Mouse (Mus musculus): ENCODE measurements at regions not wholly inside any gene's neighbourhood (a gene's known extent, or its start where the extent isn't known, plus 50 kb on each side); places are given as distances from the start of the nearest gene placed in this dataset.

DNA sequence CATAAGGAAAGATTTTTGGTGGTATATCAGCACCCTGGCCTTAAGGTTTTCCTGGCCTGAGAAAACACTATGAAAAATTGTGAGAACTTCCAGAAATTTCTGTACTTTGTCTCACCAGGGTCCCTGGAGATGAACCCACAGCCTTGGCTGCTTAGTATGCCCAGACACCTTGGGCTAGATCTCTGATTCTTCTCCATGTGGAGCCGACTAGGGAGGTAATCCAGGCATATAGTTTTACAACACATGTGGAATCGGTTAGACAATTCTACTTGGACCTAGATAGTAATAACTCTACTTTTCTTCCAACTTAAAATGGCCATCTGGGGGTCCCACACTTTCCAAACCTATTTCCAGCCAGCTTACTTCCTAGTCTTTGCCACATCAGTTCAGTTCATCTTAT, 460.5 kb downstream of the Adgrl2 start:
- Histone ChIP-seq H3K27ac (replicated peaks; ENCODE audit: low read depth, low read length) (no peak overlapping the region), H3K4me1 (ENCODE audit: control insufficient read depth, insufficient read depth, low read length) (no peaks in the 10 kb centered on the region), H3K4me2 (ENCODE audit: low read depth, severe bottlenecking) (no peak overlapping the region), H3K9ac (ENCODE audit: low read length) (no peak overlapping the region), H3K4me3 (ENCODE audit: low read depth, low read length) (no peak overlapping the region), H3K9me3 (ENCODE audit: control insufficient read depth, low read length) (no peaks in the 10 kb centered on the region), H3K27me3 (ENCODE audit: control insufficient read depth, insufficient read depth, low read length) (no peaks in the 10 kb centered on the region), H3K36me3 (ENCODE audit: control insufficient read depth, insufficient read depth, low read length) (no peaks in the 10 kb centered on the region)
- 68% methylated on average over 2 of the region's 2 CpGs for WGBS
- no peak for ATAC-seq (ENCODE audit: insufficient number of reproducible peaks, low FRiP score, low TSS enrichment, low read depth)
- DNase-seq (ENCODE audit: low spot score) = no peak

DNA sequence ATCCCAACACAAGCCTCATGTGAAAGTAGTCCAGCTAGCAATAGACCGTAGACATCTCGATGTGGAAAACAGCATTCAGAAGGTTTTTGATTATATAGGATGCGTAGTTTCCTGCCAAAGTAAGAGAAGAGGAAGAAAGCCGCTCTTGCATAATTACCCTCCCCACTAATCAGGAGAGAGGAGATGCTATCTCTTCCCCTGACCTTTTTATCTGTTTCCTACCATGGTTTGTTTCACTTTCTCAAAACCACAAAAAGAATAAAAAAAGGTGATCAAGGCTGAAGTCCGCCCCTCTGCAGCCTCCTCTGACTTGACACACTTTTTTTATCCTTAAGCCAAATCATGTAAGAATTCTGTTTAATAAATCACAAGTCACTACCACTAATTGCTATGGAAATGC, 480.0 kb downstream of the Adgrl2 start:
- Histone ChIP-seq H3K36me3 (ENCODE audit: control insufficient read depth, insufficient read depth, low read length) (no peaks in the 10 kb centered on the region), H3K27ac (replicated peaks; ENCODE audit: low read depth, low read length) (no peak overlapping the region), H3K4me2 (ENCODE audit: low read depth, severe bottlenecking) (no peak overlapping the region), H3K4me1 (ENCODE audit: control insufficient read depth, insufficient read depth, low read length) (no peaks in the 10 kb centered on the region), H3K9me3 (ENCODE audit: control insufficient read depth, low read length) (no peaks in the 10 kb centered on the region), H3K27me3 (ENCODE audit: control insufficient read depth, insufficient read depth, low read length) (no peaks in the 10 kb centered on the region), H3K4me3 (ENCODE audit: low read depth, low read length) (no peak overlapping the region), H3K9ac (ENCODE audit: low read length) (no peak overlapping the region)
- 85% methylated on average over 5 of the region's 5 CpGs for WGBS
- ATAC-seq (ENCODE audit: insufficient number of reproducible peaks, low FRiP score, low TSS enrichment, low read depth) (no peak), DNase-seq (ENCODE audit: low spot score) (no peak)

DNA sequence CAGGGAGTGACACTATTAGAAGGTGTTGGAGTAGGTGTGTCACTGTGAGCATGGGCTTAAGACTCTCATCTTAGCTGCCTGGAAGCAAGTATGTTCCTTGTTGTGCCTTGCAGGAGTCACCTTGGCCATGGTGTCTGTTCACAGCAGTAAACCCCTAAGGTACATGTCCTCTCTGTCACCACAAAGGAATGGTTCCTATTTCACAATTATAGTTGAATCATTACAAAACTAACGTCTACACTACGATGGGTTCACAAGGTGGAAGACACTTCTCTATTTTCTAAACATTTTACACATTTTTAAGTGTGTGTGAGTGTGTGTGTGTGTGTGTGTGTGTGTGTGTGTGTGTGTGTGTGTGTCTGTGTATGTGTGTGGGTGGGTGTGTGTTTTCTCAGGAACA, 485.4 kb downstream of the Adgrl2 start:
- no peak for ATAC-seq (ENCODE audit: insufficient number of reproducible peaks, low FRiP score, low TSS enrichment, low read depth)
- DNase-seq (ENCODE audit: low spot score) = no peak
- H3K4me3 ChIP-seq (ENCODE audit: low read depth, low read length) = no peak overlapping the region
- no peaks in the 10 kb centered on the region for H3K4me1 ChIP-seq (ENCODE audit: control insufficient read depth, insufficient read depth, low read length)
- no peaks in the 10 kb centered on the region for H3K9me3 ChIP-seq (ENCODE audit: control insufficient read depth, low read length)
- no peak overlapping the region for H3K27ac ChIP-seq (replicated peaks; ENCODE audit: low read depth, low read length)
- H3K4me2 ChIP-seq (ENCODE audit: low read depth, severe bottlenecking) = no peak overlapping the region
- no peaks in the 10 kb centered on the region for H3K36me3 ChIP-seq (ENCODE audit: control insufficient read depth, insufficient read depth, low read length)
- no peaks in the 10 kb centered on the region for H3K27me3 ChIP-seq (ENCODE audit: control insufficient read depth, insufficient read depth, low read length)
- 85% methylated on average over 2 of the region's 2 CpGs for WGBS
- H3K9ac ChIP-seq (ENCODE audit: low read length) = no peak overlapping the region

DNA sequence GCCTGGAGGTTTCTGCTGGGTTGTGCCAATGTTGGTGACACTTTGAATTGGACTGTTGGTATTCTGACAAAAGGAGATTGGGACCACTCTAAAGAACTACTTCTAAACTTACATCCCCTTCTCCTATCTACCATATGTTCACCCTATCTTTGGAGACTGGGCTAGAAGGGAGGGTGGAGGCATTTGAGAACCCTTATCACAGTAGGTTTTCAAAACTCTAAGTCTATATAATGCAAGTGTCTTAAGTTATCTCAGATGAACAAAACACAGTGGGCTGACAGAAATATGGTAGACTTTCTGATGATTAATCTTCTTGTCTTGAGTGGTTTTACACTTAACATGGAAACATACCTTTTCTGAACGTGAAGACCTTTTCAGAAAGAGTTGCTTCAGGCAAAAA, 486.9 kb downstream of the Adgrl2 start:
- H3K27me3 ChIP-seq (ENCODE audit: control insufficient read depth, insufficient read depth, low read length) = no peaks in the 10 kb centered on the region
- no peaks in the 10 kb centered on the region for H3K36me3 ChIP-seq (ENCODE audit: control insufficient read depth, insufficient read depth, low read length)
- H3K4me3 ChIP-seq (ENCODE audit: low read depth, low read length) = no peak overlapping the region
- ATAC-seq (ENCODE audit: insufficient number of reproducible peaks, low FRiP score, low TSS enrichment, low read depth) (no peak), DNase-seq (ENCODE audit: low spot score) (no peak)
- H3K4me2 ChIP-seq (ENCODE audit: low read depth, severe bottlenecking) = no peak overlapping the region
- 72% methylated on average over 1 of the region's 1 CpGs for WGBS
- H3K9ac ChIP-seq (ENCODE audit: low read length) = no peak overlapping the region
- H3K4me1 ChIP-seq (ENCODE audit: control insufficient read depth, insufficient read depth, low read length) = no peaks in the 10 kb centered on the region
- no peaks in the 10 kb centered on the region for H3K9me3 ChIP-seq (ENCODE audit: control insufficient read depth, low read length)
- H3K27ac ChIP-seq (replicated peaks; ENCODE audit: low read depth, low read length) = no peak overlapping the region

DNA sequence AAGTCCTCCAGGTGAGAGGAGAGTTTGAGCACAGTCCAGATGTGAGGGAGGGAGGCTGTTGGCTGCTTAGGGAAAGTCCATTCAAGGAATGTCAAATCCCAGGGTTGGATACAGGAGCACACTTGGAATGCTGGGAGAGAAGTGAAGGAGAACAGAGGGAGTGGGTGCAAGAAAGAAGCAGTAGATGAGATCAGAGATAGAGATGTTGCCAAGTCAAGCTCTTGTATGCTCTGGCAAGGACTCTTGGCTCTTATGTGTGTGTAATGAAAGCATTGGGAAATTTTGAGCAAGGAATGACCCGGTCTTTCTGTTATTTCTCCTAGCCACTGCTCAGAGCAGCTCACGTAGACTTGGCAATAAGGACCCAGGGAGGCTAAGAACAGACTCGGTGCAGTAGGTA, 488.6 kb downstream of the Adgrl2 start:
- Histone ChIP-seq H3K4me2 (ENCODE audit: low read depth, severe bottlenecking) (no peak overlapping the region), H3K9me3 (ENCODE audit: control insufficient read depth, low read length) (no peaks in the 10 kb centered on the region), H3K4me1 (ENCODE audit: control insufficient read depth, insufficient read depth, low read length) (no peaks in the 10 kb centered on the region), H3K4me3 (ENCODE audit: low read depth, low read length) (no peak overlapping the region), H3K27ac (replicated peaks; ENCODE audit: low read depth, low read length) (no peak overlapping the region), H3K36me3 (ENCODE audit: control insufficient read depth, insufficient read depth, low read length) (no peaks in the 10 kb centered on the region), H3K27me3 (ENCODE audit: control insufficient read depth, insufficient read depth, low read length) (no peaks in the 10 kb centered on the region), H3K9ac (ENCODE audit: low read length) (no peak overlapping the region)
- DNase-seq (ENCODE audit: low spot score) = no peak
- no peak for ATAC-seq (ENCODE audit: insufficient number of reproducible peaks, low FRiP score, low TSS enrichment, low read depth)
- 95% methylated on average over 3 of the region's 3 CpGs for WGBS

DNA sequence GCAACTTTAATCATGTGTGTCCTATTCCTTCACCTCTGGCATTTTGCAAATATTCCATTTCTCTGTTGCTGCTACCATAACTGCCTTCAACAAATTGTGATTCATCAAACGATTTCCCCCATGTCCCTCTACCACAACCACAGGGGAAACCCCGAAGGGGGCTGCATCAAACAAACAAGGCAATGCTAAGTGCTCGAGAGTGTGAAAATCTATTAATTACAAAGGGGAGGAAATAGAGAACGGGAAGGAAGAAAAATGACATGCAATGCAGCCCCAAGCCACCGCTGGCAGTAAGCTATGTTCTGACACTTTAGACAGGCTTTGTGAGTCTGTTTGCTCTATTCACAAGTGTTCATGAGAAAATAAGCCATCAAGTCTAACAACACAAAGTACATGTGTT, 493.7 kb downstream of the Adgrl2 start:
- no peak overlapping the region for H3K27ac ChIP-seq (replicated peaks; ENCODE audit: low read depth, low read length)
- no peak overlapping the region for H3K9ac ChIP-seq (ENCODE audit: low read length)
- H3K9me3 ChIP-seq (ENCODE audit: control insufficient read depth, low read length) = no peaks in the 10 kb centered on the region
- H3K36me3 ChIP-seq (ENCODE audit: control insufficient read depth, insufficient read depth, low read length) = no peaks in the 10 kb centered on the region
- no peak overlapping the region for H3K4me2 ChIP-seq (ENCODE audit: low read depth, severe bottlenecking)
- DNase-seq (ENCODE audit: low spot score) = no peak
- no peaks in the 10 kb centered on the region for H3K4me1 ChIP-seq (ENCODE audit: control insufficient read depth, insufficient read depth, low read length)
- no peak for ATAC-seq (ENCODE audit: insufficient number of reproducible peaks, low FRiP score, low TSS enrichment, low read depth)
- WGBS = 67% methylated on average over 5 of the region's 5 CpGs
- no peak overlapping the region for H3K4me3 ChIP-seq (ENCODE audit: low read depth, low read length)
- no peaks in the 10 kb centered on the region for H3K27me3 ChIP-seq (ENCODE audit: control insufficient read depth, insufficient read depth, low read length)

GRCm38 (mm10) chr3:148491287-148491686, 499.1 kb downstream of the Adgrl2 start:
- ATAC-seq (ENCODE audit: insufficient number of reproducible peaks, low FRiP score, low TSS enrichment, low read depth) (no peak), DNase-seq (ENCODE audit: low spot score) (no peak)
- no peak overlapping the region for H3K9ac ChIP-seq (ENCODE audit: low read length)
- H3K27ac ChIP-seq (replicated peaks; ENCODE audit: low read depth, low read length) = no peak overlapping the region
- WGBS = 91% methylated on average over 3 of the region's 3 CpGs
- no peaks in the 10 kb centered on the region for H3K4me1 ChIP-seq (ENCODE audit: control insufficient read depth, insufficient read depth, low read length)
- H3K36me3 ChIP-seq (ENCODE audit: control insufficient read depth, insufficient read depth, low read length) = no peaks in the 10 kb centered on the region
- H3K4me3 ChIP-seq (ENCODE audit: low read depth, low read length) = no peak overlapping the region
- H3K27me3 ChIP-seq (ENCODE audit: control insufficient read depth, insufficient read depth, low read length) = no peaks in the 10 kb centered on the region
- no peaks in the 10 kb centered on the region for H3K9me3 ChIP-seq (ENCODE audit: control insufficient read depth, low read length)
- H3K4me2 ChIP-seq (ENCODE audit: low read depth, severe bottlenecking) = no peak overlapping the region

DNA sequence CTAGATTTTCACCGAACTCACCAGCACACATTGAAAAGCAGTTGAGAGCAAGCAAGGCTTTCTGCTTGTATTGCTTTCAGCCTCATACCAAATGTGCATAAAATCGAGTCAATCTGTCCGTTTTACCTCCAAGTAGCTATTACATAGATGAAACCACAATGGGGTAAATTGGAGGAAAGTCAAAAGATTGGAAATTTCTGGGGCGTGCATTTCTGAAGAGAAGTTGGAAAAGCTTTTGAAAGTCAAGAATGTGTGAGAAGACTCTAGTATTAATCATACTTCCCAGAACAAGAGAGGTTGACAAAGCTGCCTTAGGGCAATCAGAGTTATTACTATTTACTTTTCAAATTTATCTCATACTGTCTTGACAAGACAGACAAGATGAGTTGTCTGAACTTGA, 501.2 kb downstream of the Adgrl2 start:
- Histone ChIP-seq H3K4me2 (ENCODE audit: low read depth, severe bottlenecking) (no peak overlapping the region), H3K4me3 (ENCODE audit: low read depth, low read length) (no peak overlapping the region), H3K36me3 (ENCODE audit: control insufficient read depth, insufficient read depth, low read length) (no peaks in the 10 kb centered on the region), H3K27me3 (ENCODE audit: control insufficient read depth, insufficient read depth, low read length) (no peaks in the 10 kb centered on the region), H3K9ac (ENCODE audit: low read length) (no peak overlapping the region), H3K27ac (replicated peaks; ENCODE audit: low read depth, low read length) (no peak overlapping the region), H3K4me1 (ENCODE audit: control insufficient read depth, insufficient read depth, low read length) (no peaks in the 10 kb centered on the region), H3K9me3 (ENCODE audit: control insufficient read depth, low read length) (no peaks in the 10 kb centered on the region)
- ATAC-seq (ENCODE audit: insufficient number of reproducible peaks, low FRiP score, low TSS enrichment, low read depth) (no peak), DNase-seq (ENCODE audit: low spot score) (no peak)
- WGBS = 87% methylated on average over 4 of the region's 4 CpGs

- H3K36me3 ChIP-seq (ENCODE audit: control insufficient read depth, insufficient read depth, low read length) = no peaks in the 10 kb centered on the region
- no peak overlapping the region for H3K4me2 ChIP-seq (ENCODE audit: low read depth, severe bottlenecking)
- H3K27ac ChIP-seq (replicated peaks; ENCODE audit: low read depth, low read length) = no peak overlapping the region
- no peak overlapping the region for H3K9ac ChIP-seq (ENCODE audit: low read length)
- no peaks in the 10 kb centered on the region for H3K4me1 ChIP-seq (ENCODE audit: control insufficient read depth, insufficient read depth, low read length)
- ATAC-seq (ENCODE audit: insufficient number of reproducible peaks, low FRiP score, low TSS enrichment, low read depth) (no peak), DNase-seq (ENCODE audit: low spot score) (no peak)
- H3K4me3 ChIP-seq (ENCODE audit: low read depth, low read length) = no peak overlapping the region
- H3K9me3 ChIP-seq (ENCODE audit: control insufficient read depth, low read length) = no peaks in the 10 kb centered on the region
- H3K27me3 ChIP-seq (ENCODE audit: control insufficient read depth, insufficient read depth, low read length) = no peaks in the 10 kb centered on the region
- WGBS = 79% methylated on average over 5 of the region's 5 CpGs
These were observed 502.4 kb downstream of the Adgrl2 start for GRCm38 (mm10) chr3:148487949-148488348.
